Mouse (Mus musculus): Measurements from ENCODE around the gene Jtb. TPM values are rescaled to one million over a fixed set of nuclear protein-coding genes. Genes with fewer than 3 reads are reported as not detected.
"Not testable (repeated sequence)": the region's sequence is repeated elsewhere in the genome, so short reads cannot be mapped to it uniquely, and the experiment has no call there.

The Jtb gene
- polyA plus RNA-seq, 1 experiment from 2014 or later, result 90.2 TPM

DNA sequence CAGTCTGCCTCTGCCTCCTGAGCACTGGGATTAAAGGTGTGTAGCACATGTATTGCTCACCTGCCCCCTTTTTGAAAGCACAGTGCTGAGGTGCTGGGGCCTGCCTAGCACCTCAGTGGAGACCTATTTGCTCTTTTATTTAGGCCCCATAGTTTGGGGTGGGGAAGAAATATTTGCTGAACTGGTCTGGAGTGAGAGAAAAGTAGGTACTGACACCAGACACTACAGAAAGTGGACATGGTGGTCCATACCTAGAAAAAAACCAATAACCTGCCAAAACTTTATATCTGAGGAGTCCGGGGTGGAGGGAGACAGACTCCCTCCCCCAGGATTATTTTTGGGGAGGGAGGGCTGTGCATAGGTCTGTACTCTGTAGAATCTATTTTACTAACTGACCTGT is 21.8 kb downstream of the Jtb start:
- peak overlapping the region; percentile 85; the same call in 1 of the 2 replicates for H3K4me3 ChIP-seq
- not testable (repeated sequence) for H3K9me3 ChIP-seq; H3K27ac ChIP-seq (replicated peaks); H3K27me3 ChIP-seq; H3K9ac ChIP-seq
- peaks cover 36% of the 10 kb centered on the region for H3K4me1 ChIP-seq (replicated peaks)
- WGBS, result 79% methylated on average over 1 of the region's 1 CpGs
- peaks cover 25% of the 10 kb centered on the region for H3K36me3 ChIP-seq
- peak; percentile 2; the same call in 1 of the 2 replicates for ATAC-seq (ENCODE audit: low FRiP score, low read depth)
- peak overlapping the region; percentile 89 for H3K4me2 ChIP-seq

DNA sequence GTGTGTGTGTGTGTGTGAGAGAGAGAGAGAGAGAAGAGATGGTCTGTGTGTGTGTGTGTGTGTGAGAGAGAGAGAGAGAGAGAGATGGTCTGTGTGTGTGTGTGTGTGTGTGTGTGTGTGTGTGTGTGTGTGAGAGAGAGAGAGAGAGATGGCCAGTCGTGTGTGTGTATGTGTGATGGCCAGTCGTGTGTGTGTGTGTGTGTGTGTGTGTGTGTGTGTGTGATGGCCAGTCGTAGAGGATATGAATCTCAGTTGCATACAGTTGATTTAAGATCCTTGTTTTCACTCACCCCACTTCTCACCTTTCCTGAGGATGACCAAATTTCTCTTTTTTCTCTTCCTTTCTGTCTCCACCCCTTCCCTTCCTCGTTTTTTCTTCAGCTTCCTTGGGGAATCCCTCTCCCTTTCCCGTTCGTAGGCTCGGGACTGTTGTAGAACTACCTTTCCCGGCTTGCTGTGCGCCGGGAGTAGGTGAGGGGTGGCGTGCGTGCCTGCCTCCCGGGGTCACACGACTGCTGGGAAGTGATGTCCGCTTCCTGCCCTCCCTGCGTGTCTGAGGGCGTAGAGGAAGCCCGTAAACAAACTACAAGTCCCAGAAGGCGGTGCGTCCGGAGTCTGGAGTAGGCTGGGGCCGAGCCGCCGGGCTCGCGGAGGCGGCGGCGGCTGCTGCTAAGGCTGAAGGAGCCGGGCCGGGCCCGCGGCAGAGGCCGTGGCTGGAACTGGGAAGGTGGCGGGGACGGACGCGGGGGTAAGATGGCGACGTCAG is 22.4 kb downstream of the Jtb start, which contains the start of gene Crtc2:
Crtc2 (plus strand) TSS at position 511 of the 766 bp plus-strand sequence.
- peaks cover 31% of the 10 kb centered on the region for H3K4me1 ChIP-seq (replicated peaks)
- under 1% methylated on average over 39 of the region's 40 CpGs for WGBS
- ATAC-seq (ENCODE audit: low FRiP score, low read depth), result peak; percentile 97

DNA sequence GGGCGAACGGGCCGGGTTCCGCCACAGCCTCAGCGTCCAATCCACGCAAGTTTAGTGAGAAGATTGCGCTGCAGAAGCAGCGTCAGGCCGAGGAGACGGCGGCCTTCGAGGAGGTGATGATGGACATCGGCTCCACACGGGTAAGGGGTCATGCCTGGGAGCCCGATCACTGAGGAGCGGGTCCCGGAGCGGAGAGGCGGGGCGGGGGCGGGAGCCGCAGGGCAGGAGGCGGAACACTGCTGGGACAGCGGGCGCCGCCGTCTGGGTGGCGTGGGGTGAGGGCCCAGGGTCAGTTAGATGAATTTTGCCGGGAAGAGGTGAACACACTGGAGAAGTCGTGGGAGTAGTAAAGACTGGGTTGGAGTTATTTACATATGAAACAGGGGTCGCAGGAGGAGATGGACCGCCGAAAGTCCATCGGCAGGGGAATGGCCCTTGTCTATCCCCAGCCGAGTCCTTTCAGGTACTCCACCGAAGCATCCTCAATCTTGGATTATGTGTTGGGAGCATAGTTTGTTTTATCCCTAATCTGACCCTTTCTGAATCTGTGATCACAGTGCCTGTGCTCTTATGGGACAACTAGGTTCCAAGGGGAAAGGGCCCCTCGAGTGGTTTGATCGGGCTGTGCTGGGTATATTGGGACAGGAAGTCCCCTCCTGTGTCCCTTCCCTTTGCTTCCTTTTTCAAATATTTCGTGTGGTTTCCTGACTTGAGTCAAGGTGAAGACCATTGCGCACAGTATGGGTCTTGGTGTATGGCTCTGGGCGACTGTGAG is 23.2 kb downstream of the Jtb start:
- H3K27me3 ChIP-seq, result no peaks in the 10 kb centered on the region
- H3K4me3 ChIP-seq, result peak overlapping the region; percentile 85
- peak overlapping the region; percentile 88 for H3K27ac ChIP-seq (replicated peaks)
- H3K4me2 ChIP-seq, result peak overlapping the region; percentile 89
- peaks cover 39% of the 10 kb centered on the region for H3K36me3 ChIP-seq
- H3K4me1 ChIP-seq (replicated peaks), result peaks cover 25% of the 10 kb centered on the region
- peak; percentile 59; the same call in 1 of the 2 replicates for ATAC-seq (ENCODE audit: low FRiP score, low read depth)
- under 1% methylated on average over 41 of the region's 41 CpGs for WGBS
- H3K9me3 ChIP-seq, result no peaks in the 10 kb centered on the region
- peak overlapping the region; percentile 87 for H3K9ac ChIP-seq

More for the DNA sequence above, 22.4 kb downstream of the Jtb start, which contains the start of gene Crtc2:
- peak within 1 kb of the TSS; percentile 85 for H3K4me3 ChIP-seq
- no peaks in the 10 kb centered on the region for H3K27me3 ChIP-seq
- H3K36me3 ChIP-seq, result peaks cover 31% of the 10 kb centered on the region
- H3K9me3 ChIP-seq, result no peaks in the 10 kb centered on the region
- H3K27ac ChIP-seq (replicated peaks), result peak within 1 kb of the TSS; percentile 88
- peak within 1 kb of the TSS; percentile 87 for H3K9ac ChIP-seq
- H3K4me2 ChIP-seq, result peak within 1 kb of the TSS; percentile 89

DNA sequence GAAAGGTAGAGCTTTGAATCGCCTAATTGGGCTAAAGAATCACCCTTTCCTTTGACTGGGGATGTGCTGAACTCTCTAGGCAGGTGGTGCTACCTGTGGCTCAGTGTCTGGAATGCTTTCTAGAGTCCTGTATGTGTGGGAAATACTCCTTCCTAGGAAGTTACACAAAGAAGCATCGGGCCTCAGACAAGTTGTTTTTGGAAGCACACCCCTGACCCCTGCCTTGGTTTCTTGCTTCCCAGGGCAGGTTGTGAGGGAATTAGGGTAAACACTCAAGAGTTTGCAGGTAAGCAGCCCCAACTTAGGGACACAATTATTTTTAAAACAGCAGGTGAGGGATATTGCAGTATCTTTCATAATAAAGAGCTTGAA is 23.8 kb downstream of the Jtb start:
- Histone ChIP-seq H3K4me2 (peak overlapping the region; percentile 89), H3K4me1 (replicated peaks) (peaks cover 24% of the 10 kb centered on the region), H3K27me3 (no peaks in the 10 kb centered on the region), H3K4me3 (peak overlapping the region; percentile 85), H3K9me3 (no peaks in the 10 kb centered on the region), H3K36me3 (peaks cover 44% of the 10 kb centered on the region), H3K27ac (replicated peaks) (0 out of 2 replicates have a peak overlapping the region, but pooled peaks have one; percentile 88), H3K9ac (peak overlapping the region; percentile 87)
- no peak for ATAC-seq (ENCODE audit: low FRiP score, low read depth)
- WGBS, result 20% methylated on average over 2 of the region's 2 CpGs

DNA sequence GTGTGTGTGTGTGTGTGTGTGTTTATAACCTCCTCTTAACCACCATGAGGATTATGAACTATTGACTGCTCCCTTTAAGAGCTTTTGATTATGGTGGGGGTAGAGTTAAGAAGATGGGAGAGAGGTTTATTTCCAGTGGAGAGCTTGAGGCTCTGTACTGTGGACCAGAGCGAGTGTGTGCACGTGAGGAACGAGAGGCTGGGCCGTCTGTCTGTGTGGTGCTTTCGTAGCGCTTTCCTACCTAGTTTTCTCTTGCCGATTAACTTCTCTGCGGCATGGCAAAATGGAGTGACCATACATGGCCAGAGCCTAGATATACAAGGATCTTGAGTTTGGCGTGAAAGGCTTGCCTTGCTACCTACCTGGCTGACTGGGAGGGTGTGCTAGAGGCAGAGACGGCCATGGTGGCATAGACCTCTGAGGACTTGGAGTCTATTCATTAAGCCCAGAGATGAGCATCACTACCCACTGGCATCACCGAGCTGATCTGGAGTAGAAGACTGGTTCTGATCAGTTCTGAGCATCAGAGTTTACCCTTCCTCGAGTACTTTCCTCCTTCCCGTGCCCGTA is 24.5 kb downstream of the Jtb start:
- ATAC-seq (ENCODE audit: low FRiP score, low read depth), result no peak
- Histone ChIP-seq H3K36me3 (peaks cover 47% of the 10 kb centered on the region), H3K4me1 (replicated peaks) (peaks cover 24% of the 10 kb centered on the region), H3K9ac (peak overlapping the region; percentile 87; the same call in 1 of the 2 replicates), H3K4me3 (no peak overlapping the region; the same call in 1 of the 2 replicates), H3K27me3 (no peaks in the 10 kb centered on the region), H3K27ac (replicated peaks) (no peak overlapping the region), H3K4me2 (peak overlapping the region; percentile 89; the same call in 1 of the 2 replicates), H3K9me3 (no peaks in the 10 kb centered on the region)
- 93% methylated on average over 14 of the region's 14 CpGs for WGBS

DNA sequence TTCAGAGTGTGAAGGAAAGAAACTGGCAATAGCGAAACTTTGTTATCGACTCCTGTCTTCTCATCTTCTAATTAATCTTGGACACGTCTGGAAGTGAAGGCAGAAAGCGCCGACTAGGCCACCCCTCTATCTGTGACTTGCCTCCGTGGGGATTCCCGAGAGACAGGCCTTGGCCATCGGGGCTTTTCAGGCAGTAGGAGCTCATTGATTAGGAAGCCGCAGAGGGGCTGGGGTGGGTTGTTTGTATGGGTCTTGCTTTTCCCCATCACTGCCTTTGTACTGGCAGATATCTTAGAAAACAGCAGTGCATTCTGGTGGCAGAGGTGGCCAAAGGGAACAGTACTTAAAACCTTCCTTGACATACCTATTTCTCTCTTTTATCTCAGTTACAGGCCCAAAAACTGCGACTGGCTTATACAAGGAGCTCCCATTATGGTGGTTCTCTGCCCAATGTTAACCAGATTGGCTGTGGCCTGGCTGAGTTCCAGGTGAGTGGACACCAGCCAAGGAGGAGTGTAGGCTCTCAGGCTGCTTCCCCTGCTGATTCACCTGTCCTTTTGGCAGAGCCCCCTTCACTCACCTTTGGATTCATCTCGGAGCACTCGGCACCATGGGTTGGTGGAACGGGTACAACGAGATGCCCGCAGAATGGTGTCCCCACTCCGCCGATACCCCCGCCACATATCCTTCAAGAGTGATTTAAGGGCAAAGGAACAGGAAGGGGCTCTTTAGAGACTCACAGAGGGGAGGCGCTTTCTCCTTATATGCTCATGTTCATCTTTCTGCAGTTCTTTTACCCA is 25.5 kb downstream of the Jtb start:
- Histone ChIP-seq H3K27ac (replicated peaks) (no peak overlapping the region), H3K4me1 (replicated peaks) (peaks cover 24% of the 10 kb centered on the region), H3K4me2 (no peak overlapping the region), H3K9ac (no peak overlapping the region), H3K27me3 (no peaks in the 10 kb centered on the region), H3K36me3 (peaks cover 50% of the 10 kb centered on the region), H3K9me3 (no peaks in the 10 kb centered on the region), H3K4me3 (no peak overlapping the region)
- WGBS, result 89% methylated on average over 19 of the region's 19 CpGs
- no peak for ATAC-seq (ENCODE audit: low FRiP score, low read depth)

DNA sequence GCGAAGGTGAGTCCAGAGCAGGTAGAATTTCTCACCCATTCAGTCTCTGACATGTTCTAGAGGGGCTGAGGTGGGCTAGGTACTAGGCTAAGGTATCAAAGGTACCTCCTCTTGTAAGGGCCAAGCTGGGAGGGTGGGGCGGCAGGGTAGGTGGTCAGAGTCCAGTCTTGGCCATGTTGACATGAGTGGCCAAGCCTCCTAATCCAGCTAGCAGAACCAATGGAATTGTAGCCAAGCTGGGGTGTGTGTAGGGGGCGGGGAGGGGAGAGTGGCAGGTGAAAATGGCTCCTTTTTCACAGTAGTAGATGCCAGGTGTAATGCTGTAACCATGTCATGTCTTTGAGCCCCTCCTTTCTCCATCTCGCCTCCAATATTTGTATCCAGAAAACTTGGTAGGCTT is 27.1 kb downstream of the Jtb start:
- Histone ChIP-seq H3K9me3 (no peaks in the 10 kb centered on the region), H3K4me2 (no peak overlapping the region), H3K9ac (no peak overlapping the region), H3K27me3 (no peaks in the 10 kb centered on the region), H3K36me3 (peaks cover 66% of the 10 kb centered on the region), H3K4me1 (replicated peaks) (peaks cover 21% of the 10 kb centered on the region), H3K27ac (replicated peaks) (no peak overlapping the region), H3K4me3 (no peak overlapping the region)
- no peak for ATAC-seq (ENCODE audit: low FRiP score, low read depth)
- WGBS, result 96% methylated on average over 4 of the region's 4 CpGs

DNA sequence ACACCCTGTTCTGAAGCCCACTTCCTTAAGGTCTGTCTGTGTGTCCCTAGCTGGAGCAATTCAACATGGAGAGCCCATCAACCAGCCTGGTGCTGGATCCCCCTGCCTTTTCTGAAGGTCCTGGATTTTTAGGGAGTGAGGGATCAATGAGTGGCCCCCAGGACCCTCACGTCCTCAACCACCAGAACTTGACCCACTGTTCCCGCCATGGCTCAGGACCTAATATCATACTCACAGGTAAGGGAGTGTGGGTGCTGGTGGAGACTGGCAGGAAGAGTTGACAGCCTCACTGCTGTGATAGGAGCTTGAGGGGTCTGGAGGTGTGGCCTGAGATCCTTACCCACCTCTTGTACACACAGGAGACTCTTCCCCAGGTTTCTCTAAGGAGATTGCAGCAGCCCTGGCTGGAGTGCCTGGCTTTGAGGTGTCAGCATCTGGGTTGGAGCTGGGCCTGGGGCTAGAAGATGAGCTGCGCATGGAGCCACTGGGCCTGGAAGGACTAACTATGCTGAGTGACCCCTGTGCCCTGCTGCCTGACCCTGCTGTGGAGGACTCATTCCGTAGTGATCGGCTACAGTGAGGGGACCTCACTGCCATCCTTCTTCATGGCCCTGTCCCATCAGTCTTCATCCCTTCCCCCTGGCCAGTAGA is 31.8 kb downstream of the Jtb start:
- Histone ChIP-seq H3K4me1 (replicated peaks) (peaks cover 15% of the 10 kb centered on the region), H3K9me3 (no peaks in the 10 kb centered on the region), H3K36me3 (peaks cover 53% of the 10 kb centered on the region), H3K9ac (no peak overlapping the region), H3K4me2 (no peak overlapping the region), H3K27ac (replicated peaks) (no peak overlapping the region), H3K27me3 (no peaks in the 10 kb centered on the region), H3K4me3 (no peak overlapping the region)
- WGBS, result 98% methylated on average over 5 of the region's 5 CpGs
- no peak for ATAC-seq (ENCODE audit: low FRiP score, low read depth)

DNA sequence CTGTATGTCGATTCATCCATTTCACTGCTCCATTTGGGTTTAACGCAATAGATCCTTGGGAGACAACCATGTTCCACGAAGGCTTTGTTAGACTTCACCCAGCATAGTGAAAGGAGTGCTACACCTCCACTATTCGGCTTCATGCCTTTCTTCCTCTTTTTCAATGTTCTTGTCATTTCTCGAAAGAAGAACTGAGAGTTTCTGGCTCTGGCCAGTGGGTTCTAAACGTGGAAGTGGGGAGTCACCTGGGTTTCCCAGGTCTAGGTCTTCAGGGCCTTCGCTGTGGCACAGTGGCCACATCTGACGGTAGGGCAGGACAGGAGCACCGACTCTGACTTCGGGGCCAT is 33.3 kb downstream of the Jtb start:
- Histone ChIP-seq H3K9ac (peak overlapping the region; percentile 90), H3K4me2 (peak overlapping the region; percentile 90), H3K27me3 (no peaks in the 10 kb centered on the region), H3K9me3 (no peaks in the 10 kb centered on the region), H3K27ac (replicated peaks) (peak overlapping the region; percentile 98), H3K36me3 (peaks cover 40% of the 10 kb centered on the region), H3K4me3 (peak overlapping the region; percentile 90), H3K4me1 (replicated peaks) (peaks cover 15% of the 10 kb centered on the region)
- ATAC-seq (ENCODE audit: low FRiP score, low read depth), result no peak
- 33% methylated on average over 10 of the region's 10 CpGs for WGBS

DNA sequence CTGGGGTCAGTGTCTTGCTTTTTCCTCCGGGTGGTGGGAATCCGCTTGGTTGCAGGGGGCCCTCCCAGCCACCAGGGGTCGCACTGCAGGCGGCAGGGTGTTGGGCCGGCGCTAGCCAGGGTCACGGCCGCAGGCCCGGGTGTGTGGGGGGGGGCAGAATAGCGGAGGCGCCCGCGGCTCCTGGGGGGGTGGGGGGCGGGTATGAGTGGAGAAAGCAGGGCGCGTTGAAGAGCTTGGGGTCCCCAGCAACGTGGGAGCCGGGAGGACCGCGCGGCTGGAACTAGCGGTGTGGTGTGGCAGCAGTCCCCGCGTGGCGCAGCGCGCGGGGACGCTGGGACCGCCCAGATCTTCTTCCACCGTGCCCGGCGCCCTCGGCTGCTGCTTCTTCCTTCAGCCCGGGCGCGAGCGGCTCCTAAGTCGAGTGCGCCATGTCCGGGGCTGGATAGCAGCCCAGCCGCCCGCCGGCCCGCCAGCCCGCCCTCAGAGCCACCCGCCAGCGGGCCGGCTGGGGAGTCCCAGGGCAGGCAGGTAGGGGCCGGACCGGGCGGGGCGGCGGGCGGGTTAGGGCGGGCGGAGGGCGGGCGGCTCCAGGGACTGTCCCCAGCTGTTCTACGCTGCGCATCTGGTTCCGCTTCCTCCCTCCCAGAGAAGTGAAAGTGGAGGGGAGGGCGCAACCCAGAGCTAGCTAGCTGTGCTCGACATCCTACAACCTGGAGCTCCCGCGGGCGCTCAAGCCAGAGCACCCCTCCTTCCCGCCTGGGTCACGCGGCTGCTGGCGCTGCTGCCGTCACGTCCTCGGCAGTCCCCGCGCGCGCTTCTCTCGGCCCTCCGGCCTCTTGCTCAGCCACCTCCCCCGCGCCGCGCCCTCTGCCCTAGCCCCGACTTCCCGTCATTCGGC is 33.9 kb downstream of the Jtb start, which contains the start of gene Dennd4b:
Dennd4b (plus strand) TSS at position 152 of the 898 bp plus-strand sequence.
- WGBS, result under 1% methylated on average over 68 of the region's 87 CpGs

More for the DNA sequence above, 33.9 kb downstream of the Jtb start, which contains the start of gene Dennd4b:
- H3K4me1 ChIP-seq (replicated peaks), result peaks cover 15% of the 10 kb centered on the region
- no peaks in the 10 kb centered on the region for H3K9me3 ChIP-seq
- peak within 1 kb of the TSS; percentile 90 for H3K9ac ChIP-seq
- H3K36me3 ChIP-seq, result peaks cover 33% of the 10 kb centered on the region
- peak within 1 kb of the TSS; percentile 98 for H3K27ac ChIP-seq (replicated peaks)
- H3K4me3 ChIP-seq, result peak within 1 kb of the TSS; percentile 90
- ATAC-seq (ENCODE audit: low FRiP score, low read depth), result peak; percentile 85
- peak within 1 kb of the TSS; percentile 90 for H3K4me2 ChIP-seq
- H3K27me3 ChIP-seq, result no peaks in the 10 kb centered on the region

All from hindbrain, embryonic 15.5 days (tissue).